Mouse (Mus musculus): ENCODE results near the gene Smg6.
"Not testable (repeated sequence)": the region's sequence is repeated elsewhere in the genome, so short reads cannot be mapped to it uniquely, and the experiment has no call there.

Smg6 gene

DNA sequence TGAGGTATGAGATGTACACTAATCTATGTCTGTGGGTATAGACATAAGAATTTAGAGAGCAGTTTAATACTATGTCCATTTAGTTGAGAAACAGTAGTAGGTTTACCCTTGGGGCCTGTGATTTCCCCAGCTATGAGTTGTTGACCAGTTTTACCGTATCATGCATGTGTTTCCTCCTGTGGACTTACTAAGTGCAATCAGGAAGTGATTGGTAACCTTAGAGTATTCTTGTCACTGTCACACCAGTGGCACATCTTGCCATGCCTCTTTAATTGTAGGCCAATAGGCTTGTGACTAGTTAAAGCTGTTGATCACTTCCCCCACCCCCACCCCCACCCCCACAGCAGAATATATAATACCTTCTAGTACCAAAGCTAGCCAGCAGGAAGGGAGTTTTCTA lies 70.9 kb downstream of the Smg6 start:
- no peak for DNase-seq (ENCODE audit: low spot score)

DNA sequence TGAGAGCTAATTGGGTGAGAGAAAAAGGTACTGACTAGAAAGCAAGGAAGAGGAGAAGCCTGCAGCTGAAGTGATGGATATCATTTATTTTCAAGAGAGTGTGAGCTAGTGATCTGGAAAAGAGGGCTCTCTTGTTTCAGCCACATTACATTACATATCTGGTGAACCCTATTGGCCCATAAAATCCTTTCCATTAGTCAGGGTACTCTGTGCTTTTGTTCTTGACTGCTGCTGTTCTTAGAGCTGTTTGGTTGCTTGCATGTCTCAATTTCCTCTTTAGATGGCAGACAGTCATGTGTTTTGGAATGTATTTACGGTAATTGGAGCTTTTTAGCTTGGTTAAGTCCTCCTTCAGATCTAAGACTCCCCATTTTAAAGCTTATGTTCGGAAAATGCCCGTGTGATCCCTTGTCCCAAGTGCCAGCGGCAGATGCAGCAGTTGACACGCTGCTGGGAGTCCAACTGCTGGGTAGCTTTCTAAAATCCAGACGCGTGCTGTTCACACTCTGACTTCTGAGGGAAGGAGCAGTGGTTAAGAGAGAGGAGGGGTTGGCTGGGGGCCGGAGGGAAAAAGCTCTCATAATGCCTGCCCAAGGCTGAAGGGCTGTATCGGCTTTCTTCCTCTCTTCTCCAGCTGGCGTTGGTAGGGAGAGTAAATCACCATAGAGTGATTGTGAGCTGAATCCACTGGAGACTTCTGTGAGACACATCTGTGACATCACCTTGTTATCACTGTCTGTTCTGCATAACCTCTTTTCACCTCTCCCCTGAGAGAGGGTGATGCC lies 75.4 kb downstream of the Smg6 start:
- no peak for DNase-seq (ENCODE audit: low spot score)

DNA sequence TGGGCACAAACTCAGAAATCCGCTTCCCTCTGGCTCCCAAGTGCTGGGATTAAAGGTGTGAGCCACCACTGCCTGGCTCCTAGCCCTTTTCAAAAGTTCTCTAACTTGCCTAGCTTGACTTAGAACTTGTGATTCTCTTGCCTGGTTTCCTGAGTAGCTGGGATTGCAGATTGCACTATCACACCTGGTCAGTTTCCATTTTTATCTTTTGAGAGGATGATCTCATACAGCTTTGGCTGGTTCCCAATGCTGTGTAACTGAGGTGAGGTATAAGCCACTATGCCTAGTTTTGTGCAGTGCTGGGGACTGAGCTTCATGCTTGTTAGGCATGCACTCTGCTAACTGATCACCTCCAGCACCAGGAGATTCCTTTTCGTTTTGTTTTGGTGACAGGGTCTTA lies 82.6 kb downstream of the Smg6 start:
- DNase-seq (ENCODE audit: low spot score), result no peak

DNA sequence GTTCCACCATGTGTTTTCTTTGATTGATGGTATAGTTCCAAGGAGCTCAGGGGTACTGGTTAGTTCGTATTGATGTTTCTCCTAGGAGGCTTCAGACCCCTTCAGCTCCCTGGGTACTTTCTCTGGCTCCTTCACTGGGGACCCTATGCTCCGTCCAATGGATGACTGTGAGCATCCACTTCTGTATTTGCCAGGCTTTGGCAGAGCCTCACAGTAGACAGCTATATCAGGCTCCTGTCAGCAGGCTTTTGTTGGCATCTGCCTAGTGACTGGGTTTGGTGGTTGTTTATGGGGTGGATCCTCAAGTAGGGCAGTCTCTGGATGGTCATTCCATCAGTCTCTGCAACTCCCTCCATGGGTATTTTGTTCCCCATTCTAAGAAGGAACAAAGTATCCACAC lies 83.9 kb downstream of the Smg6 start:
- DNase-seq (ENCODE audit: low spot score), result not testable (repeated sequence)

DNA sequence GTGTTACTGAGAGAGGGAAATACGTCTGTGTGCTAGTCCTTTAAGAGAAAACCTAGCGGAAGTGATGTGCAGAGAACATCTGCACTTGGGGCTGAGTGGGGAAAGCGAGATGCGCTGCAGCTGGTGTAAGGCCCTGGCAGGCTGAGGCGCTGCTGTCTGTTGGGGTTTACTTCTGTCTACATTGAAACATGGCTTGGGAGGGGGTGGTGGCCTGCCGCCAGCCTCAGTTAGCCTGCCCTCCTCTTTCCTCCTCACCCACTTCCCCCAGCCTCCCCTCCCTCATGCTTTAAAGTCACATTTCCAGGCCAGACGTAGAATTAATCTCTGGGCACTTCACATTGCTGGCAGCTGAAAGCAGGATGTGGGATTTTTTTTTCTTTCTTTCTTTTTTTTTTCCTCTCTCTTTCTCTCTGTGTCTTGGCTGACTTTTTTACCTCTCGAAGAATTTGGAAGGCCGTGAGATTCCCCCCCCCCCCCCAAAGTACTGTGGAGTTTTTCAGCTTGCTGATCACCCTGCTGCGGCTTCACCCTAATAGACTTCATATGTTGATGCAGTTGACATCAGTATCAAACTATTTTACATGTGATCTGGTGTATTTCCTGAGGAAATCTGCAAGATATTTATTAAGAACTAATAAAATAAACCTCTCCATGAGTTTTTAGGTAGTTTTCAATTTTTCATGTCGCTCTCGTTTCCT lies 87.5 kb downstream of the Smg6 start:
- peak; percentile 66 for DNase-seq (ENCODE audit: low spot score)

DNA sequence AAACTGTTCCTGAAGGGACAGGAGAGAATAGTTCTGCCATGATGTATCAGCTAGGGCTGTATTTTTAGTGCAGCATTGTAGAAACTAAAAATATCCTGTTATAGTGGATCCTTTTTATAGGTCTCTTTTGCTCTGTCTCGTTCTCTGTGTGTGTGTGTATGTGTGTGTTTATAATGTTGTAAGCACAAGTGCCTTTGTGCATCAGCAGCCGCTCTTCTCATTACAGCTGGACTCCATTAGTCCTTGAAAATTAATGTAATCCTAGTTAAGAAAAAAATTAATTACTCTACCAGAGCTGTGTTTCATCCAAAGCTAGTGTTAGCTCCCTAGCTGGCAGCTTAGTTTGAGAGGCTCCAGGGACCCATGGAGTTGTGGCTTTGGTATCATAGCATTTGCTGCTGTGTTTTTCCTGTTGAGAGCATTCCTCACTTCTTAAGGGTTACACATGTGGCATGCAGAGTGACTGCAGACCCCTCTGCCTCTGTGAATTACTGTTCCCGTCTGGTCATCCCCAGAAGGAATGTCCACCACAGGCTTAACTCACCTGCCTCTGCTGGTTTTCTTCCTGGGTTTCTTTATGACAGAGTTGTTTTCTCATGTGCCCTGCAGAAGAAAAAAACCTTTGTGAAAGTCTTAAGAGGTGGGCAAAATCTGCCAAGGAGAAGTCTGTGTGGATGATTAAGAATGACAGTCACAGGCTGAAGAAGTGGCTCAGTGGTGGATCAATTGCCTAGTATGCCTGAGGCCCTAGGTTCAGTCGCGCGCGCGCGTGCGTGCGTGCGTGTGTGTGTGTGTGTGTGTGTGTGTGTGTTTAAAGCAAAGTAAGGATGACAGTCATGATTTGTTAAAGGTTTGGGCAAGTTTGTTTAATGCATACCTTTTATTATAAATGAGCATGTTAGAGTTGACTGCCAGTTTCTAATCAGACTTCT lies 88.4 kb downstream of the Smg6 start:
- no peak for DNase-seq (ENCODE audit: low spot score)

DNA sequence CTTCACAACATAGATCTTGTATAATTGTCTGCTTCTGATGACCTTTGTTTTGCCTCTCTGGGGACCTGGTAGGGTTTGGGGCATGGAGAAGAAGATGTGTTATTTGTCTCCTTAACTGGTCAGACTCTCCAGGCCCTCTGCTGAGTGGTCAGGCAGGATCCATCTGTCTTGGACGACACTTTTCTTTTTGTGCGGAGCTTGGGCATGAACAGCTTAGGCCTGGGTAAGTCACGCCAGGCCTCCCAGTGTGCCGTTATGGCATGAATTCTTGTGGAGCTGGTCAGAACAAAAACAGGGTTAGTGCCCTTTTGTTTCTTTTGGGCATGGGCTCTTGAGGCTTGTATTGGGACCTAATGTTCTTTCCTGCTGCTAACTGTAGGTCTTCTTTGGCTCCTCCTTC lies 89.2 kb downstream of the Smg6 start:
- DNase-seq (ENCODE audit: low spot score), result no peak

DNA sequence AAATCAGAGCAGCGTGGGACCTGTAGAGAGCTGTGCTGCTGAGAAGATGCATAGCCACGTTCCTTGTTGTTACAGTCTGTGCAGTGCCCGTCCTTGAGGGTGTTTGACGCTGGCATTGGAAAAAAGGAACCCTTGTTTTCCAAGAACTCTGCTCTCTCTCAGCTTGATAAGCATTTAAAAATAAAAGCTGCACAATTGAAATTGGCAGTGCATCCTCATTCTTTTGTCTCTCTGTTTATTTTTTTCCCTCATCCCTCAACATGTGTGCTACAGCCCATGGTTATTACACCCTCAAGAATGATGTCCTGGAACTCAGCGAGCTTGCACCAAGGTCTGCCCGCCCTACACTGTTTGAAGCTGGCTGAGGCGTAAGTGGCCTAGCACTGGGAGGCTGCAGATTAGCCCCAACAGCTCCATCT lies 89.8 kb downstream of the Smg6 start:
- DNase-seq (ENCODE audit: low spot score), result peak; percentile 61

DNA sequence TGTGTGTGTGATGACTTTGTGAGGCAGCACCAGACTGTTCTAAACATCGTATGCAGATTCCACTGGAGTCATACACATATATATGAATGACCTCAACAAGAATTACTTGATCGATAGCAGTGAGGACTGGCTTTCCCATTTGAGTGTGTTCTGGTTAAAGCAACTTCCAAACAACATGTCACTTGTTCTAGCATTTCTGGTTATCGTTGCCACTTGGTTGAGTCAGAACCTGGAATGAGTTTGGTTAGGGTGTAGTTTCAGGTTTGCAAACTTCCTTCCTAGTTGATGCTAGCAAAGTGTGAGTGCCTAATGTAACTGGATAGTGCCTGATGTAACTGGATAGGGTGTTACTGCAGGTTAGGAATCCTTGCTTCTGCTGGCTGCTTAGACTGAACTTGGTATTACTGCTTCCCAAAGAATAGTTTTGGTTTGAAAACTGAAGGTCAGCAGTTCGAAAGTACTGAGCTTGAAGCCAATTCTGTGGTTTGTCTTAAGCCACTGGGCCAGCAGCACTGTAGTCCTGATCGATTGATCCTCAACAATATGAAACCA lies 90.8 kb downstream of the Smg6 start:
- DNase-seq (ENCODE audit: low spot score), result no peak

DNA sequence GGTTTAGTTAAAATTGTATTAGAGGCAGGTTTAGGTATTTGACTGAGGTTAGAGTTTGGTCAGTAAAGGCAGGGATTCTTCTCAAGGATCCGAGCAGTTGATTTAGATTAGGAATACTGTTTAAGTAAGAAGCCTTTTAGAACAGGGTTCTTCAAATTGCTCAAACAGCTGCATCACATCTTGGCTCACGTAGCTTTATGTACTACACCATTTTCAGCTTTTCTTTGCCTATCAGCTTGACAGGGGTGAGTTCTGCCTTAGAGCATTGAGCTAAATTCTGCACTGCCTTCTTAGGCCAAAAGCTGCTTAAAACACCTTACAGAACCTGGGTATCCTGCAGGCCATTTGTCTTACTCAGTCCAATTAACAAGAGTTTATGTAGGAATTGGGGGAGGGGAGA lies 92.2 kb downstream of the Smg6 start:
- no peak for DNase-seq (ENCODE audit: low spot score)

DNA sequence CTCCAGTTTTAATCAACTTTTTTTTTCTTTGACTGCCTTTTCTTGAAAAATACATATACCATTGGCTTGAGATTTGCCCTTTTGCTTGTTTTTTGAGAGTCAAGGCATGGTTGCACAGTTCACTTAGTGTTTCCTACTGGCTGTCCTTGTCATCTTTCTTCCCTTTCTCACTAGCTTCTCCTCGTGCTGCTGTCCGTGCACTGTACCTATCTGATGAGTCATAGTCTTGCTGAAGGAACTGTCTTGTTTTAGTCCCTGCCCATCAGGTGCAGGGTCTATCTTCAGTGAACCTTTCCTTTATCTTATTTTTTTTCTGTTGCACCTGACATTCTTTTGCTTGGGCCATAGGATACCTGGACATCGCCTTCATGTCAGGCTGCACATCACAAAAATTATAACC lies 101.4 kb downstream of the Smg6 start:
- DNase-seq (ENCODE audit: low spot score), result no peak

DNA sequence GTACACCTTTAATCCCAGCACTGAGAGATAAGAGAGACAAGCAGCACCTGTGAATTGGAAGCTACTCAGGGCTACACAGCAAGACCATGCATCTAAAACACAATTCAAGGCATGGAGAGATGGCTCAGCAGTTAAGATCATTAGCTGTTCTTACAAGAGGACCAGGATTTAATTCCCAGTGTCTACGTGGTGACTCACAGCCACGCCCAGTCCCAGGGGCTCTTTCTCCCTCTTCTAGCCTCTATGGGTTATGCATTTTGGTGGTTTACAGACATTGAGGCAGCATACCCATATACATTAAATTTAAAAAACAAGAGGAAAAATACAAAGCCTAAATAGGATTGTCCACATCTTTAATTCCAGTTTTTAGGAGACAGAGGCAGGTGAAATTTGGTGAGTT lies 102.0 kb downstream of the Smg6 start:
- no peak for DNase-seq (ENCODE audit: low spot score)

DNA sequence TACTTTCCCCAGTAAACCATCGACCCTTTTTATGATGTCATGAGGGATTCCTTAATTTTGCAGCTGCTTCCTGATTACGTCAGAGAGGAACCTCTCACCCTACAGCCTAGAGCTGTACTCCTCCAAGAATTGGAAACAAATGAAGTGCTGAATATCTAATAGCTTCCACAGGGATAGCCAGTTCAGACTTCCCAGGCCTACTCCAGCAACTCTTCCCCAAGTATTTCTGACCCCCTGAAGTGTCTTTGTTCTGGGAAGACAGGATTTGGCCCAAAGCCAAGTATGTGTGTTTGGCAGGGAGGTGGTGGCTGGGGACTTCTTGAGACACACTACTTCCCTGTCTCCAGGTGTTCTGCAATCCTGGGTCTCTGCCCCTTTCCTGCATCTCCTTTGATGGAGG lies 105.6 kb downstream of the Smg6 start:
- no peak for DNase-seq (ENCODE audit: low spot score)

DNA sequence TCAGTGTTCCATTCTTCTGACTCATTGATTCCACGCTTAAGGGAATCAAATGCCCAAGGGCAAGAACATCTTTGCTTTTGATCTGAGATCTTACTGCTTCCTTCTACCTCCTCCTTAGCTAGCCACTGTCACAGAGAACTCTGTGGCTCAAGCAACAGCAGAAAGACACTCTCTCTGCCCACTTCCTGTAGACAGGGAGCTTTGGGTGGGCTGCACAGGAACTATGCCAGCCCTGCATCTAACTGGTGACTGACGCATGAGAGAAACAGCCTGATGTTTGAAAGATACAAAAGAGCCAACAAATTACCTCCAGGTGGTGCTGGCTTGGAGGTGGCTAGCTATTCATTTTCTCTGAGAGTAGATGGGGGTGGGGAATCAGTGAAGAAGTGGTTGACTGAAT lies 107.3 kb downstream of the Smg6 start:
- no peak for DNase-seq (ENCODE audit: low spot score)

DNA sequence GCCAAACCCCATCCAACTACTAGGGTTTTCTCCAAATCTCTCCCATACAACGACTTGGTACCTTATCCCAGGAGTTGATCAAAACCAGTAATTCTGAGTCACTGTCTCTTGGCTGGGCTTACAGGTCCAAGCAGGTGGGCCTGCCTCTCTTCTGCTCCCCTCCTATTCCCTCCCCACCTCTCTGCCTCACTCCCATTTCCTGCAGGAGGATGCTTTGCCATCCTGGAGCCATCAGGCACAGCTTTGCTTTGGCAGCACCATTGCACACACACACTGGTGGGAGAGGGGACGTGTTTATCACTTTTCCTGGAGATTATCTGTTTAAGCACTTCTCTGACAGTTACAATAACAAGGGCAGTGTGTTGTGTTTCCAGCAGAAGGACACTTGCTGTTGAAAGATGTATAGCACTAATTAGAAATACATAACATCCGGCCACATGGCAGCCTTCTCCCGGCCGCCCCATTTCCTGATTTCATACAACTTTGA lies 108.0 kb downstream of the Smg6 start:
- DNase-seq (ENCODE audit: low spot score), result no peak

DNA sequence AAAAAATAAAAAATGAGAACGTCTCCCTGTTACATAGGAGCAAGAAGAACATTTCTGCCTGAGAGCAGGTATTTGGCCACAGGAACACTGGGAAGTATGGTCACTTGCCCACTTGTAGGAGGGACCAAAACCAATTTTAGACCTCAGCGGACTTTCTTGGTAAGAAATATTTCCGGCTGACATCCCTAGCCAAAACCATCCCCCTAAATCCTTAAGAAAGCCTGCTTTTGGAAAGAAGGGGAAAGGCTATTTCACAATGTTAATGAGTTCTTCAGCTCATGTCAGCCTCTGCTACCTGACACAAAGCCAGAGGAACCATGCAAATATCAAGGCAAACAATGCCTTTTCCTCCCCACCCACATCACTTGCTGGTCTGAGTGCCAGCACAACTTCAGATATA lies 108.5 kb downstream of the Smg6 start:
- DNase-seq (ENCODE audit: low spot score), result no peak

DNA sequence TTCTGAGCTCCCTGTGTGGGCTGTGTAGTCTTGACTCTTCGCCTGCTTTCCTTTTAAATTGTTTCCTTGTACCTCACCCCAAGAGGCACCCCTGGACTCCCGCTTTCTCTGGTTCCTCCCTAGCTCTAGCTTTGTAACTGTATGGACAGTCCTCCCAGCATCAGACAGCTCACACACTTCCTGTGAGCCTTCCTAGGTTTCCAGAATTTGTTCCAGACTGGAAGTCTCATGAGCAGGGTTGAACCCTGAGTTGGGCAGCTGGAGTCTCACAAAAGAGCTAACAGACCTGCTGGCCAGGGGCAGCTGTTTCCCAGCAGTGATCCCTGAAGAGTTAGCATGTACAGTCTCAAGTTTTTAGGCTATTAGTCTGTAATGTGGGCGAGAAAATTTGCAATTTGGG lies 118.7 kb downstream of the Smg6 start:
- no peak for DNase-seq (ENCODE audit: low spot score)

DNA sequence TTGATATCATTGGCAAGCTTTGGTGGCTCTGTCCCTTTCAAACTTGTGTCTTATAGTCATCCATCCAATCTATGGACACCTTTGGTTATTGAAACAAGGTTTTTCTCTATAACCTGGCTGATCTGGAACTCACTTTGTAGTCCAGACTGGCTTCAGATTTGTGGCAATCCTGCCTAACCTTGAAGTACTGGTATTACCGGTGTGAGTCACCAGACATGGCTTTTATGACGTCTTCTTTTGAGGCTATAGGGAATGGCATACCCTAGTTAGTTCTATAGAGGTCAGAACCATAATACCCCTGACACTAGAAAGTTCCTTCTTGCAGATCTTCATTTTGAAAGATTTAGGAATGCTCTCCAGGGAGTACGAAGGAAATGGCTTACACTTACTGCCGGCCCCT lies 120.2 kb downstream of the Smg6 start:
- no peak for DNase-seq (ENCODE audit: low spot score)

DNA sequence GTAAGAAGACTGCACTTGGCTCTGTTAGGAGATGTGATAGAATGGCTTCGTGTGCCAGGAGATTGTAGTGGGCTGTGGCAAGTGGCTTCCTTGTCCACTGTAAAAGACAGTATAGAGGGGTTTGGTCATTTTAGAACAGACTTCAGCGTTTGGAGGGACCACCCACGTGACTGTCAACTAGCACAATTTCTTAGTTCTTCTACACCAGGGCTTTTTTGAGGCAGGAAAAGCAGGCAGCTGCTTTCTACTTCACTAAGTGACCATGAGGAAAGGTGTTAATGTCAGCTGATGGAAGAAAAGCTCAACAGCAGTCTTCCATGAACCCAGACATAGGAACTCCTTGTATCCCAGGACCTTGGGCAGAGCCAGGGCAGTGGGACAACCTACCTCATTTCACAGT lies 121.0 kb downstream of the Smg6 start:
- no peak for DNase-seq (ENCODE audit: low spot score)

DNA sequence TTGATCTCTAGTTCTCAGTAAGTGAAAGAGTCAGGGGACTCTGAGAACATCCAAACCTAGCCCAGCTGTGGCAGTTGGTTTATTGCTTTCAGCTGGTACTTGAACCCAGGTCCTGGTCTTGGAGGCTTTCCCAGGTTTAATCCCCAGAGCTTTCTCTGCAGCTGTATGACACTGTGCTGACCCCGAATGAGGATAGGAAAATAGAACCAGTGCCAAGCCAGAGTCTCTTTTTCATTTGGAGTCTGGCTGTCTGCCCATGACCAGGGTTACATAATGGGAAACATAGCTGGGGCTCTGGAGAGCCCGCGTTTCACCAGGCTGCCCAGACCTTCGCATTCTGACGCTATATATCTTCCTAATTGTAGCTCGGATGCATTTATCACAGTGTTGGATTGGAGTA lies 121.4 kb downstream of the Smg6 start:
- DNase-seq (ENCODE audit: low spot score), result peak; percentile 72

DNA sequence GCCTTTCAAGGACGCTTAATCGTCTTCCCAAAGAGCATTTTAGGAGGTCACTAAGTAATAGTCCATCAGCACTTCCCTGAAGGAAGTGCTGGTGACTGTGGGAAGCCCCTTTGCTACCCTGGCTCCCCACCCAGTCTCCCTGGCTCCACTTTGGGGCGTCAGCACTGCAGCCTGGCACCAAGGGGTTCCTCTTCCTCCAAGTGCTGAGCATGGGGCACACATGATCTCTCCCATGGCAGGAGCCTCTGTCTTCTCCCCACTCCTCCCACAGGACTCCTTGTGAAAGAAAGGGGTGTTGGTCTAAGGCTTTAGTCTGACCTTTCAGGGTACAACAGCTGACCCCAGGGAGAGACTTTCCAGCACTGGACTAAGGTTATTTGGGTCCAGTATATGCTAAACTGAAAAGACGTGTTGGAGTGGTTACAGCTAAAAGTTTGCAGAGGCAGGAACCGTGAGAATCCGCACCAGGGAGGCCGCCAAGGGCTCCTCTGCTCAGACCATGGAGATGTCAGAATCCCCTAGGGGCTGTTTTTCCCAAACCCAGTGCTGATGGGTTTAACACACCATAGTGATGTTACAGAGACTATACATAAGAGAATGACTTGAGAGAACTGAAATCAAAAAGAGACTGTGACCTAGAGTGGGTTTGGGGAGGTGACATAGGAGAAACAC lies 122.2 kb downstream of the Smg6 start:
- peak; percentile 20 for DNase-seq (ENCODE audit: low spot score)

DNA sequence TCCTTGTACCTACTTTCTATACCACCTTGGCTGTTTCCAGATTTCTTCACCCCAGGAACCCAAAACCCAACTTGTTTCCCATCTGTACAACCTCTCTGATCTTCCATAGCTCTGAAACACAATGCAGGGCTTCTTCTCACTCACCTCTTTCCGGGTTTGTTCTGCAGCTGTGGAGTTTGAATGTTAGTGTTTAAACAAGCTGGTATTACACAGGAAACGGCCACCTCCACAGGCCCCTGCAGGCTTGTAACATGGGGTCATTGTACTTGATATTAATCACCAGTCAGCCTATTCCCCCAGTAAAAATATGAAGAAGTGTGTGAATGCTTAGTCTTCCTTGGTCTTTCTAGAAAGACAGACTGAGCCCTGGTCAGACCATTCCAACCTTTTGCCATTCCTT lies 123.5 kb downstream of the Smg6 start:
- DNase-seq (ENCODE audit: low spot score), result no peak

All from ovary, postnatal 36 days (tissue).